Mouse (Mus musculus): ENCODE results near the gene Ddx31.
A peak's percentile ranks its signal among the peaks of the same experiment; 100 is the strongest.

DNA sequence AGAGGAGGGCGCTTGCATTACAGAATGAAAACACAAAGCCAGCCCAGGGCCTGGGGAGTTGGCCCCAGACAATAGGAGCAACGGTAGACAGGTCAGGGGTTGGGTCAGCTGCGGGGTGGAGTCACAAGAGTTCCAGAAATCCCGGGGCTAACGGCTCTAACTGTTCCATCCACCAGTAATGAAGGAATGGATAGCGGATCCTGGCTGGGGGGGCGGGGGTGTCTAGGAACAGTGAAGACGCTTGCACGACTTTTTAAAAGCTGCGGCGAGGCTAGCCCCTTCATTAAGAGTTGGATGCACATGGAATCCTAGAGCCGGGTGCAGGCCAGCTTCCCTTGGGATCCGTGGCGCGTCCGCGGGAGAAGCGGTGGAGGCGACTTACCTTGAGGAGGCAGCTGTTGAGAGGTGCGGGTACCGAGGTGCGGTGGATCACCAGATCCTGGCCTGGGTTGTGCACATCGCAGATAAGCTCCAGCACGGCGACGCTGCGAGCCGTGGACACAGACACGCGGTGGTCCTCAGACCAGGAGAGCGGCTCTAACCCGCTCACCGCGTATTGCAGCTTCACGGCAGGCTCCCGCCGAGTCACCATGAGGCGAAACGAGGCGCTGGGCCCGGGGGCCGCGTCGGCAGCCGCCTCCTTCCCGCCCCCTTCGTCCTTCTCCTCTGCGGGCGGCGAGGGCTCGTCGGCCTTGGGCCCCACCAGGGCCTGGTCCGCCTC is 545 bp upstream of the Ddx31 start:
- no peak for TF ChIP-seq POLR2A (IDR thresholded peaks at IDR 0.05; ENCODE audit: control insufficient read depth in 1 of 2, insufficient read depth in 1 of 2, low read depth in 1 of 2, low read length in 2 of 2, poor library complexity in 1 of 2)
- TF ChIP-seq USF1 (IDR thresholded peaks at IDR 0.05; ENCODE audit: low read depth, low read length): no peak
- no peak for TF ChIP-seq GATA1 (IDR thresholded peaks at IDR 0.05; ENCODE audit: low read depth, low read length)
- TF ChIP-seq MYB (IDR thresholded peaks at IDR 0.05; ENCODE audit: low read depth, low read length): peak; percentile 61; the same call in 1 of the 2 replicates
- TF ChIP-seq ZMIZ1 (IDR thresholded peaks at IDR 0.05; ENCODE audit: low read depth, low read length): no peak
- TF ChIP-seq CHD2 (IDR thresholded peaks at IDR 0.05; ENCODE audit: low read length): no peak
- TF ChIP-seq KAT2A (conservative IDR thresholded peaks at IDR 0.05; ENCODE audit: low read depth, low read length): no peak
- no peak for TF ChIP-seq TBP (IDR thresholded peaks at IDR 0.05; ENCODE audit: low read depth, low read length)
- no peak; a peak in 1 of 4 replicates for TF ChIP-seq EP300 (IDR thresholded peaks at IDR 0.05; ENCODE audit: low read depth in 1 of 2, low read length in 2 of 2)
- TF ChIP-seq UBTF (IDR thresholded peaks at IDR 0.05; ENCODE audit: borderline replicate concordance, insufficient read depth, low read depth, low read length): no peak
- no peak for TF ChIP-seq CTCF (IDR thresholded peaks at IDR 0.05 in 2 of 3, conservative IDR thresholded peaks at IDR 0.05 in 1 of 3; ENCODE audit: control insufficient read depth in 1 of 3, insufficient read depth in 1 of 3, low read depth in 2 of 3, low read length in 3 of 3, poor library complexity in 1 of 3, severe bottlenecking in 1 of 3)
- no peak for TF ChIP-seq E2F4 (IDR thresholded peaks at IDR 0.05; ENCODE audit: borderline replicate concordance, low read depth, low read length)

All from MEL (cell line).